Comparison of ENCODE assay signal across 8 mouse cellular contexts in the genomic region with DNA sequence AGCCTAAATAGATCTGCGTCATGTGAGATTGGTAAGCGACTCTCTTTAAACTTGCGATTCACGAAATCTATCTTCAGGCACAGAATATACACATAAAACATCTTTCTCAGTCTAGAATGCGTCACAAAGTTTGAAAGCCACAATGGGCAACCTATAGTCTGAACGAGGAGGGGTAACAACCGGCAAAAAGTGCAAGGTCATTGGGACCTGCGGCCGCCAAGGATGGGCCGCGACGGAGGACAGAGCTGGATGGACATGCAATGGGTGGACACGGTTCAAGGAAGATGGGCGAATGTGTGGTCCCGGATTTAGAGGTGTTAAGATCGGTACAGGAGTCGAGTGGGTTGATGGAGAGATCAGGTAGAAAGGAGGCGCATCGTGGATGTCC. TPM values are rescaled to one million over a fixed set of nuclear protein-coding genes. Genes with fewer than 3 reads are reported as not detected.
DNase-seq lines count a peak whose midpoint lies in the region; ATAC-seq and TF ChIP-seq lines count a peak whose summit lies in the region.

No protein-coding gene starts in this region.

- no peaks in the 10 kb centered on the region for H3K27me3 ChIP-seq in heart, embryonic 16.5 days (ENCODE audit: control insufficient read depth, insufficient read depth, low read length)
- no peaks in the 10 kb centered on the region for H3K27me3 ChIP-seq in MEL (ENCODE audit: control insufficient read depth in 1 of 2, insufficient read depth in 2 of 2, low read length in 2 of 2)
- H3K27me3 ChIP-seq in neural tube, embryonic 14.5 days (ENCODE audit: control insufficient read depth, insufficient read depth, low read length): no peaks in the 10 kb centered on the region

- H3K4me2 ChIP-seq in heart, embryonic 16.5 days (ENCODE audit: low read depth, low read length): peak overlapping the region; percentile 84
- H3K4me2 ChIP-seq in neural tube, embryonic 14.5 days (ENCODE audit: low read depth, low read length): peak overlapping the region; percentile 54

- no peak for TF ChIP-seq CTCF in MEL (IDR thresholded peaks at IDR 0.05 in 2 of 3, conservative IDR thresholded peaks at IDR 0.05 in 1 of 3; ENCODE audit: control insufficient read depth in 1 of 3, insufficient read depth in 1 of 3, low read depth in 2 of 3, low read length in 3 of 3, poor library complexity in 1 of 3, severe bottlenecking in 1 of 3)

- intact Hi-C loops in heart, postnatal 25 days (cut with DNase I): no loop called here

- peak overlapping the region; percentile 81 for H3K4me3 ChIP-seq in heart, embryonic 16.5 days (ENCODE audit: low read length)
- H3K4me3 ChIP-seq in MEL (ENCODE audit: control insufficient read depth in 1 of 2, insufficient read depth in 1 of 2, low read depth in 2 of 2, low read length in 2 of 2): peak overlapping the region; percentile 50 to 83
- peak overlapping the region; percentile 88 for H3K4me3 ChIP-seq in neural tube, embryonic 14.5 days (ENCODE audit: low read depth, low read length)

- no peaks in the 10 kb centered on the region for H3K9me3 ChIP-seq in heart, embryonic 16.5 days (replicated peaks; ENCODE audit: control insufficient read depth, low read length)
- no peaks in the 10 kb centered on the region for H3K9me3 ChIP-seq in MEL (replicated peaks; ENCODE audit: insufficient read depth, low read length)
- H3K9me3 ChIP-seq in neural tube, embryonic 14.5 days (ENCODE audit: control insufficient read depth, low read length): no peaks in the 10 kb centered on the region

- no peaks in the 10 kb centered on the region for H3K36me3 ChIP-seq in heart, embryonic 16.5 days (ENCODE audit: control insufficient read depth, insufficient read depth)
- H3K36me3 ChIP-seq in MEL (ENCODE audit: control insufficient read depth in 1 of 2, insufficient read depth in 2 of 2, low read length in 2 of 2): peaks cover 0 to 6% of the 10 kb centered on the region in 2 experiments; a peak in 2 of 4 replicates
- no peaks in the 10 kb centered on the region for H3K36me3 ChIP-seq in neural tube, embryonic 14.5 days (ENCODE audit: control insufficient read depth, insufficient read depth, low read length)

- peaks cover 2% of the 10 kb centered on the region; the same call in 1 of the 2 replicates for H3K79me2 ChIP-seq in MEL (ENCODE audit: control insufficient read depth, insufficient read depth, low read length, poor library complexity)

- peak overlapping the region; percentile 92 for H3K9ac ChIP-seq in heart, embryonic 16.5 days (ENCODE audit: low read length)
- peak overlapping the region; percentile 87 for H3K9ac ChIP-seq in MEL (ENCODE audit: control insufficient read depth, low read depth, low read length, poor library complexity, severe bottlenecking)
- H3K9ac ChIP-seq in neural tube, embryonic 14.5 days (replicated peaks; ENCODE audit: low read depth, low read length): peak overlapping the region; percentile 97

- ATAC-seq in heart, embryonic 16.5 days (replicated peaks; ENCODE audit: extremely low read depth, insufficient read depth, low FRiP score): peak; percentile 11
- ATAC-seq in erythroblast, adult 5-6 weeks (replicated peaks; ENCODE audit: low FRiP score, poor library complexity, severe bottlenecking): peak; percentile 58
- ATAC-seq in neural tube, embryonic 14.5 days (ENCODE audit: low read depth): no peak

- 2% methylated on average over 19 of the region's 19 CpGs for WGBS in heart, embryonic 16.5 days
- WGBS in neural tube, embryonic 14.5 days: under 1% methylated on average over 19 of the region's 19 CpGs

- no peak for TF ChIP-seq POLR2A in MEL (IDR thresholded peaks at IDR 0.05; ENCODE audit: control insufficient read depth in 1 of 2, insufficient read depth in 1 of 2, low read depth in 1 of 2, low read length in 2 of 2, poor library complexity in 1 of 2)

- TF ChIP-seq RAD21 in MEL (IDR thresholded peaks at IDR 0.05; ENCODE audit: low read depth, low read length): no peak

- H3K4me1 ChIP-seq in heart, embryonic 16.5 days (ENCODE audit: control insufficient read depth, insufficient read depth, low read length): peaks cover 7% of the 10 kb centered on the region
- H3K4me1 ChIP-seq in MEL (ENCODE audit: control insufficient read depth in 1 of 2, insufficient read depth in 2 of 2, low read length in 2 of 2): peaks cover 0 to 2% of the 10 kb centered on the region in 2 experiments; a peak in 1 of 4 replicates
- peaks cover 10% of the 10 kb centered on the region for H3K4me1 ChIP-seq in neural tube, embryonic 14.5 days (ENCODE audit: control insufficient read depth, insufficient read depth, low read length)

- no peak for DNase-seq in heart, postnatal 25 days (ENCODE audit: low spot score)
- DNase-seq in MEL (ENCODE audit: low read depth, low spot score) (peak; percentile 54), liver (peak; percentile 53)
- no peak for DNase-seq in right cerebral cortex, postnatal 14 days
- DNase-seq in gastrocnemius, postnatal 25 days: no peak

- peak overlapping the region; percentile 76 for H3K27ac ChIP-seq in heart, embryonic 16.5 days (ENCODE audit: low read length)
- no peak overlapping the region for H3K27ac ChIP-seq in MEL (ENCODE audit: control insufficient read depth, low read depth, low read length)
- peak overlapping the region; percentile 75 for H3K27ac ChIP-seq in neural tube, embryonic 14.5 days (ENCODE audit: low read depth, low read length)

- no peak for TF ChIP-seq EP300 in MEL (IDR thresholded peaks at IDR 0.05; ENCODE audit: low read depth in 1 of 2, low read length in 2 of 2)

TF ChIP-seq in MEL, 35 proteins besides CTCF, POLR2A, EP300 and RAD21 (continues in another document):
- TF ChIP-seq SMC3 (IDR thresholded peaks at IDR 0.05; ENCODE audit: low read depth, low read length): no peak
- TF ChIP-seq MAFK (IDR thresholded peaks at IDR 0.05; ENCODE audit: borderline replicate concordance, low read depth, low read length): no peak
- no peak for TF ChIP-seq ZC3H11A (IDR thresholded peaks at IDR 0.05; ENCODE audit: low read depth, low read length)
- TF ChIP-seq TAL1 (IDR thresholded peaks at IDR 0.05; ENCODE audit: low read length): no peak

RNA-seq across cellular contexts. Expression of gene Flywch1, which starts 0.5 kb away (rescaled TPM):
- 42.2 and 46.9 TPM in 2 replicates for polyA plus RNA-seq in heart, embryonic 16.5 days (2015; fragmentation: Nextera tagmentation; extraction: Ambion mirVana)
- total RNA-seq in heart, postnatal 25 days (2021): 10 to 100 TPM; 29.7 to 33.2 TPM
- total RNA-seq in MEL (2012; rRNA removed): 14.8 and 15.3 TPM in 2 replicates
- 10 to 100 TPM in 1 of 2 experiments, not detected in 1; 29.7 TPM for polyA plus RNA-seq in MEL (2012; ENCODE audit: insufficient read depth in 1 of 2, insufficient read length in 2 of 2, low read depth in 1 of 2, low replicate concordance in 2 of 2, missing spikeins in 1 of 2)
- total RNA-seq in erythroblast, adult 5-6 weeks (2015; ENCODE audit: low replicate concordance): 2.1 and 2.3 TPM in 2 replicates
- 3.8 and 4.7 TPM in 2 replicates for total RNA-seq in erythroblast, adult 5-6 weeks (2017; ENCODE audit: low replicate concordance)
- 192 and 216 TPM in 2 replicates for polyA plus RNA-seq in neural tube, embryonic 14.5 days (2014; fragmentation: Nextera tagmentation; extraction: Ambion mirVana)
- 10 to 100 TPM; 33.5 to 34.0 TPM for total RNA-seq in gastrocnemius, postnatal 25 days (2021)

RNA-seq across cellular contexts. Expression of gene Flywch2, which starts 15.0 kb away (rescaled TPM):
- polyA plus RNA-seq in heart, embryonic 16.5 days (2015; fragmentation: Nextera tagmentation; extraction: Ambion mirVana): 4.3 and 5.9 TPM in 2 replicates
- total RNA-seq in heart, postnatal 25 days (2021): 1 to 10 TPM in 1 of 2 experiments, under 1 TPM in 1; 0.88 to 1.6 TPM
- 0.62 and 0.69 TPM in 2 replicates for total RNA-seq in MEL (2012; rRNA removed)
- polyA plus RNA-seq in MEL (2012; ENCODE audit: insufficient read depth in 1 of 2, insufficient read length in 2 of 2, low read depth in 1 of 2, low replicate concordance in 2 of 2, missing spikeins in 1 of 2): 1 to 10 TPM in 1 of 2 experiments, not detected in 1; 6.2 TPM
- not detected in 2 replicates for total RNA-seq in erythroblast, adult 5-6 weeks (2015; ENCODE audit: low replicate concordance)
- total RNA-seq in erythroblast, adult 5-6 weeks (2017; ENCODE audit: low replicate concordance): not detected in 2 replicates
- 69.9 and 96.5 TPM in 2 replicates for polyA plus RNA-seq in neural tube, embryonic 14.5 days (2014; fragmentation: Nextera tagmentation; extraction: Ambion mirVana)
- under 1 TPM; 0.56 to 0.83 TPM for total RNA-seq in gastrocnemius, postnatal 25 days (2021)

RNA-seq across cellular contexts. Expression of gene Srrm2, which starts 19.4 kb away (rescaled TPM):
- polyA plus RNA-seq in heart, embryonic 16.5 days (2015; fragmentation: Nextera tagmentation; extraction: Ambion mirVana): 311 and 314 TPM in 2 replicates
- 100 to 1,000 TPM; 157 to 162 TPM for total RNA-seq in heart, postnatal 25 days (2021)
- 56.2 and 68.9 TPM in 2 replicates for total RNA-seq in MEL (2012; rRNA removed)
- 100 to 1,000 TPM; 505 to 988 TPM for polyA plus RNA-seq in MEL (2012; ENCODE audit: insufficient read depth in 1 of 2, insufficient read length in 2 of 2, low read depth in 1 of 2, low replicate concordance in 2 of 2, missing spikeins in 1 of 2)
- total RNA-seq in erythroblast, adult 5-6 weeks (2015; ENCODE audit: low replicate concordance): 188 and 291 TPM in 2 replicates
- 169 and 183 TPM in 2 replicates for total RNA-seq in erythroblast, adult 5-6 weeks (2017; ENCODE audit: low replicate concordance)
- 471 and 524 TPM in 2 replicates for polyA plus RNA-seq in neural tube, embryonic 14.5 days (2014; fragmentation: Nextera tagmentation; extraction: Ambion mirVana)
- total RNA-seq in gastrocnemius, postnatal 25 days (2021): 100 to 1,000 TPM; 157 to 160 TPM

RNA-seq across cellular contexts. Expression of gene Kremen2, which starts 25.3 kb away (rescaled TPM):
- 1.8 and 3.7 TPM in 2 replicates for polyA plus RNA-seq in heart, embryonic 16.5 days (2015; fragmentation: Nextera tagmentation; extraction: Ambion mirVana)
- total RNA-seq in heart, postnatal 25 days (2021): not detected
- total RNA-seq in MEL (2012; rRNA removed): 0.10 TPM in 1 of 2 replicates, not detected in the other
- under 1 TPM in 1 of 2 experiments, not detected in 1; 0.11 TPM for polyA plus RNA-seq in MEL (2012; ENCODE audit: insufficient read depth in 1 of 2, insufficient read length in 2 of 2, low read depth in 1 of 2, low replicate concordance in 2 of 2, missing spikeins in 1 of 2)
- not detected in 2 replicates for total RNA-seq in erythroblast, adult 5-6 weeks (2015; ENCODE audit: low replicate concordance)
- total RNA-seq in erythroblast, adult 5-6 weeks (2017; ENCODE audit: low replicate concordance): not detected in 2 replicates
- 0.93 and 1.2 TPM in 2 replicates for polyA plus RNA-seq in neural tube, embryonic 14.5 days (2014; fragmentation: Nextera tagmentation; extraction: Ambion mirVana)
- not detected for total RNA-seq in gastrocnemius, postnatal 25 days (2021)

RNA-seq across cellular contexts. Expression of gene Paqr4, which starts 30.2 kb away (rescaled TPM):
- polyA plus RNA-seq in heart, embryonic 16.5 days (2015; fragmentation: Nextera tagmentation; extraction: Ambion mirVana): 16.8 and 19.8 TPM in 2 replicates
- 10 to 100 TPM; 26.1 to 29.5 TPM for total RNA-seq in heart, postnatal 25 days (2021)
- 5.2 and 6.5 TPM in 2 replicates for total RNA-seq in MEL (2012; rRNA removed)
- 10 to 100 TPM in 1 of 2 experiments, not detected in 1; 10.7 TPM for polyA plus RNA-seq in MEL (2012; ENCODE audit: insufficient read depth in 1 of 2, insufficient read length in 2 of 2, low read depth in 1 of 2, low replicate concordance in 2 of 2, missing spikeins in 1 of 2)
- 1.2 TPM in 1 of 2 replicates, not detected in the other for total RNA-seq in erythroblast, adult 5-6 weeks (2015; ENCODE audit: low replicate concordance)
- total RNA-seq in erythroblast, adult 5-6 weeks (2017; ENCODE audit: low replicate concordance): 1.4 and 4.3 TPM in 2 replicates
- 49.6 and 51.4 TPM in 2 replicates for polyA plus RNA-seq in neural tube, embryonic 14.5 days (2014; fragmentation: Nextera tagmentation; extraction: Ambion mirVana)
- total RNA-seq in gastrocnemius, postnatal 25 days (2021): 1 to 10 TPM; 4.4 to 5.2 TPM

Comparison
In these comparisons a context has a peak if more than half of its experiments do, and no peak if none do; other contexts are left out.
1. DNase-seq: peak in MEL (single experiment) and liver (single experiment); none in heart, postnatal 25 days (single experiment), right cerebral cortex, postnatal 14 days (single experiment) and gastrocnemius, postnatal 25 days (single experiment).
2. Peak in every context shown above with its lines, with median percentiles within 50 percentile points of each other: H3K4me3 ChIP-seq and H3K9ac ChIP-seq.